Comparison of ENCODE assay signal across 8 mouse cellular contexts in genomic region chr13:34814161-34815056, GRCm38 (mm10).
DNase-seq lines count a peak whose midpoint lies in the region; ATAC-seq and TF ChIP-seq lines count a peak whose summit lies in the region.

No protein-coding gene starts in this region.

- 0 out of 2 replicates have a peak, but pooled peaks cover 4% of the 10 kb centered on the region for H3K9me3 ChIP-seq in heart, embryonic 11.5 days (replicated peaks; ENCODE audit: control insufficient read depth, low read length)
- 0 out of 2 replicates have a peak, but pooled peaks cover 3% of the 10 kb centered on the region for H3K9me3 ChIP-seq in embryonic facial prominence, embryonic 12.5 days
- H3K9me3 ChIP-seq in hindbrain, embryonic 10.5 days = peaks cover 16% of the 10 kb centered on the region
- no peaks in the 10 kb centered on the region for H3K9me3 ChIP-seq in limb, embryonic 15.5 days
- peaks cover 5% of the 10 kb centered on the region; the same call in 1 of the 2 replicates for H3K9me3 ChIP-seq in neural tube, embryonic 13.5 days

- no peaks in the 10 kb centered on the region for H3K36me3 ChIP-seq in heart, embryonic 11.5 days (ENCODE audit: control insufficient read depth, insufficient read depth, low read length)
- H3K36me3 ChIP-seq in embryonic facial prominence, embryonic 12.5 days = no peaks in the 10 kb centered on the region
- 0 out of 2 replicates have a peak, but pooled peaks cover 4% of the 10 kb centered on the region for H3K36me3 ChIP-seq in hindbrain, embryonic 10.5 days
- no peaks in the 10 kb centered on the region for H3K36me3 ChIP-seq in limb, embryonic 15.5 days
- H3K36me3 ChIP-seq in neural tube, embryonic 13.5 days = no peaks in the 10 kb centered on the region

- H3K4me2 ChIP-seq in heart, embryonic 11.5 days = peak overlapping the region; percentile 40
- H3K4me2 ChIP-seq in embryonic facial prominence, embryonic 12.5 days (replicated peaks) = peak overlapping the region; percentile 23; the same call in 1 of the 2 replicates
- peak overlapping the region; percentile 14; the same call in 1 of the 2 replicates for H3K4me2 ChIP-seq in limb, embryonic 15.5 days
- peak overlapping the region; percentile 38 for H3K4me2 ChIP-seq in neural tube, embryonic 13.5 days

- H3K4me1 ChIP-seq in heart, embryonic 11.5 days (ENCODE audit: control insufficient read depth, insufficient read depth, low read length) = peaks cover 12% of the 10 kb centered on the region; the same call in 1 of the 2 replicates
- H3K4me1 ChIP-seq in embryonic facial prominence, embryonic 12.5 days = peaks cover 11% of the 10 kb centered on the region
- H3K4me1 ChIP-seq in hindbrain, embryonic 10.5 days (replicated peaks) = peaks cover 35% of the 10 kb centered on the region
- H3K4me1 ChIP-seq in limb, embryonic 15.5 days = peaks cover 13% of the 10 kb centered on the region
- peaks cover 33% of the 10 kb centered on the region for H3K4me1 ChIP-seq in neural tube, embryonic 13.5 days (replicated peaks)
- no peaks in the 10 kb centered on the region for H3K4me1 ChIP-seq in cerebellum, adult 2 months (ENCODE audit: control insufficient read depth, insufficient read depth, low read length)

- H3K27ac ChIP-seq in heart, embryonic 11.5 days (ENCODE audit: low read depth, low read length) = peak overlapping the region; percentile 77
- H3K27ac ChIP-seq in embryonic facial prominence, embryonic 12.5 days = peak overlapping the region; percentile 79
- peak overlapping the region; percentile 91 for H3K27ac ChIP-seq in hindbrain, embryonic 10.5 days
- peak overlapping the region; percentile 68 for H3K27ac ChIP-seq in limb, embryonic 15.5 days
- H3K27ac ChIP-seq in neural tube, embryonic 13.5 days (replicated peaks) = peak overlapping the region; percentile 55
- no peak overlapping the region for H3K27ac ChIP-seq in cerebellum, adult 2 months (ENCODE audit: insufficient read depth, low read length)

- H3K9ac ChIP-seq in heart, embryonic 11.5 days (ENCODE audit: low read depth, low read length) = peak overlapping the region; percentile 39; the same call in 1 of the 2 replicates
- 0 out of 2 replicates have a peak overlapping the region, but pooled peaks have one; percentile 17 for H3K9ac ChIP-seq in embryonic facial prominence, embryonic 12.5 days
- no peak overlapping the region for H3K9ac ChIP-seq in limb, embryonic 15.5 days
- H3K9ac ChIP-seq in neural tube, embryonic 13.5 days = peak overlapping the region; percentile 1; the same call in 1 of the 2 replicates

- no peak for TF ChIP-seq POLR2A in cerebellum, adult 2 months (IDR thresholded peaks at IDR 0.05; ENCODE audit: borderline replicate concordance, insufficient read depth, low read length)

- WGBS in heart, embryonic 11.5 days (ENCODE audit: insufficient replicate concordance) = 16% methylated on average over 18 of the region's 18 CpGs
- WGBS in embryonic facial prominence, embryonic 12.5 days = 19% methylated on average over 18 of the region's 18 CpGs
- WGBS in hindbrain, embryonic 10.5 days = 22% methylated on average over 18 of the region's 18 CpGs
- 22% methylated on average over 18 of the region's 18 CpGs for WGBS in limb, embryonic 15.5 days
- 14% methylated on average over 18 of the region's 18 CpGs for WGBS in neural tube, embryonic 13.5 days
- WGBS in cerebellum, adult 2 months = 11% methylated on average over 18 of the region's 18 CpGs

- no peak; the same call in 1 of the 2 replicates for ATAC-seq in heart, embryonic 11.5 days (replicated peaks; ENCODE audit: insufficient number of reproducible peaks, low FRiP score, low TSS enrichment)
- peak; percentile 86 for ATAC-seq in embryonic facial prominence, embryonic 12.5 days (ENCODE audit: insufficient number of reproducible peaks, insufficient read depth, low FRiP score, low TSS enrichment)
- no peak for ATAC-seq in limb, embryonic 15.5 days (ENCODE audit: insufficient number of reproducible peaks, low FRiP score, low TSS enrichment, low read depth)
- ATAC-seq in neural tube, embryonic 13.5 days (ENCODE audit: low read depth) = peak; percentile 92

- H3K4me3 ChIP-seq in heart, embryonic 11.5 days (ENCODE audit: low read depth, low read length) = no peak overlapping the region
- no peak overlapping the region for H3K4me3 ChIP-seq in embryonic facial prominence, embryonic 12.5 days
- H3K4me3 ChIP-seq in hindbrain, embryonic 10.5 days = peak overlapping the region; percentile 23; the same call in 1 of the 2 replicates
- H3K4me3 ChIP-seq in limb, embryonic 15.5 days = peak overlapping the region; percentile 2; the same call in 1 of the 2 replicates
- no peak overlapping the region for H3K4me3 ChIP-seq in neural tube, embryonic 13.5 days
- no peak overlapping the region for H3K4me3 ChIP-seq in cerebellum, adult 2 months (replicated peaks; ENCODE audit: insufficient read depth, low read depth, low read length)

- no peak for TF ChIP-seq CTCF in cerebellum, adult 2 months (IDR thresholded peaks at IDR 0.05; ENCODE audit: borderline replicate concordance, insufficient read depth, low read depth, low read length)

- DNase-seq in heart, adult 8-10 months (ENCODE audit: low spot score) = no peak
- peak; percentile 78 for DNase-seq in hindbrain, embryonic 10.5 days (ENCODE audit: low spot score)
- no peak for DNase-seq in testis, postnatal 14 days (ENCODE audit: low spot score)
- no peak for DNase-seq in cerebellum, adult 2 months

- H3K27me3 ChIP-seq in heart, embryonic 11.5 days (ENCODE audit: control insufficient read depth, insufficient read depth, low read length) = no peaks in the 10 kb centered on the region
- no peaks in the 10 kb centered on the region for H3K27me3 ChIP-seq in embryonic facial prominence, embryonic 12.5 days
- H3K27me3 ChIP-seq in hindbrain, embryonic 10.5 days (ENCODE audit: insufficient read depth, poor library complexity, severe bottlenecking) = no peaks in the 10 kb centered on the region
- no peaks in the 10 kb centered on the region for H3K27me3 ChIP-seq in limb, embryonic 15.5 days
- no peaks in the 10 kb centered on the region for H3K27me3 ChIP-seq in neural tube, embryonic 13.5 days
- H3K27me3 ChIP-seq in cerebellum, adult 2 months (ENCODE audit: control insufficient read depth, insufficient read depth, low read length) = no peaks in the 10 kb centered on the region

Comparison
In these comparisons a context has a peak if more than half of its experiments do, and no peak if none do; other contexts are left out.
1. ATAC-seq: peak in embryonic facial prominence, embryonic 12.5 days (single experiment) and neural tube, embryonic 13.5 days (single experiment); none in heart, embryonic 11.5 days (single experiment) and limb, embryonic 15.5 days (single experiment).
2. H3K4me3 ChIP-seq: peak in hindbrain, embryonic 10.5 days (single experiment) and limb, embryonic 15.5 days (single experiment); none in heart, embryonic 11.5 days (single experiment), embryonic facial prominence, embryonic 12.5 days (single experiment), neural tube, embryonic 13.5 days (single experiment) and cerebellum, adult 2 months (single experiment).
3. Peak in every context shown above with its lines, with median percentiles within 50 percentile points of each other: H3K4me2 ChIP-seq.